Mouse (Mus musculus) c-Kit-positive CD71-positive TER-119-positive erythroid progenitor cells, embryonic 14.5 days (primary cell): ENCODE measurements around the gene Spsb1.
A peak's percentile ranks its signal among the peaks of the same experiment; 100 is the strongest.

Experiments used
- DNase-seq: peaks from one replicate; pipeline ENCODE4 v3.0.0-alpha.2; 2013; ENCODE audit warnings: low spot score

The Spsb1 gene

DNA sequence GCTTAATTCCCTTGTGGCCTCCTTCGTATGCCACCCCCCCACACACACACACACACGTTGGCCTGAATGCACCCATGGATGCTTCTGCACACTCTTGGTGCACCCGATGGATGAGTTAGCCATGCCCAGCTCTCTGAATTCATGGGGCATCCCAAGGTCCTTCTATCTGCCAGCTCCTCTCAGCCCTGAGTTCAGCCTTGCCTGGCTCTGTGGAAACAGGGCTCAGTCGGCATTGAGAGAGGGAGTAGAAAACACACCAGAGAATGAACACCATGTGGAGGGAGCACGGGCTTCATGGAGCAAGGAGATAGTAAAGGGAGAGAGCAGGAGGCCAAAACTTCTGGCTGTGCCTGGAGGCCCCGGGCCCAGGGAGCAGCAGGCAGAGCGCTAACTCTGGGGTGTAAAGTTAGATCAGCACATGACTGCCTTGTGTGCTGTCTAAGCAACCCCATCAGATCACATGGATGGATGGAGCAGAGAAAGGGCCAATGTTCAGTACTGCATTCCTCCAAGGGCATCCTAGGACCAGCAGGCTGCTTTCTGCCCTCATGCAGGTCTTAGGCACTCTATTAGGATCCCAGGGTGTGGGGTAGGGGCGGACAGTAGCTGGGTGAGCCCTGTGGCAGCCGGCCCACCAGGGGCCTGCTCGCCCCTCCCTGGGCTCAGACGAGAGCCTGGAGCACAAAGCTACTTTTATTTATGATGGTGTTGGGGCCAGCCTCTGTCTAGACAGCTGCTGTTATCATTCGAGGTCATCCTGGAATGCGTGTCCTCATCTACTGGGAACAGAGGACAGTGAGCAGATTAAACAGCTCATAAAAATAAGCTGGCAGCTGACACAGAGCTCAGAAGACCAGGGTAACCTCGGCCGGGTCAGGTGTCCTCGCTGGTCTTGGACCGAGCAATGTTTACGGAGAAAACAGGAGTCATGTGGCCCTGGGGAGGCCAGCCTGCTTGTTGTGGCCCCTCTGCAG lies 68.3 kb downstream of the Spsb1 start:
- no peak for DNase-seq

GRCm38 (mm10) chr4:149883990-149884389 lies 70.9 kb downstream of the Spsb1 start:
- DNase-seq, result no peak

GRCm38 (mm10) chr4:149882139-149882916 lies 72.5 kb downstream of the Spsb1 start:
- DNase-seq, result no peak

- DNase-seq, result no peak
Measured at GRCm38 (mm10) chr4:149880908-149881307, 73.9 kb downstream of the Spsb1 start.

GRCm38 (mm10) chr4:149879980-149880379 lies 74.9 kb downstream of the Spsb1 start:
- DNase-seq, result no peak

GRCm38 (mm10) chr4:149878021-149878449 lies 76.8 kb downstream of the Spsb1 start:
- no peak for DNase-seq

GRCm38 (mm10) chr4:149877202-149877601 lies 77.6 kb downstream of the Spsb1 start:
- no peak for DNase-seq

DNA sequence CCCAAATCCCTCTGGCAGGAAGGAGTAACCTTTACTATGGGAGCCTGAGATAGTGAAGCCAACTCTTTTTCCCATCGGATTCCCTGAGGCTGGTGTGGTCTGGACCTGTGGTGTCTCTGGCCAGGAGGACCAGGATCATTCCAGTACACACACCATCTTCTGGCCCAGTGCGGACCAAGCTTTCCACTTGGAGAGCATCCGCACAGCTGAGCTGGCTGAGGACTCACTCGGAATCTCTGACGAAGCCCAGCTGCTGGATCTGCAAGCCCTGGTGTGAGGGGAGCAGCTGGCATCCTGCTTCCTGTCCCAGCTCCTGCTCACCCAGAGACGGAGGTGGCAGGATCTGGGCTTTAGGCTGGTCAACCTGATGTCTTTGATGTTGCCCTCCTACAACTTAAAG lies 78.1 kb downstream of the Spsb1 start:
- DNase-seq, result no peak

GRCm38 (mm10) chr4:149875986-149876501 lies 78.8 kb downstream of the Spsb1 start:
- DNase-seq, result no peak

DNA sequence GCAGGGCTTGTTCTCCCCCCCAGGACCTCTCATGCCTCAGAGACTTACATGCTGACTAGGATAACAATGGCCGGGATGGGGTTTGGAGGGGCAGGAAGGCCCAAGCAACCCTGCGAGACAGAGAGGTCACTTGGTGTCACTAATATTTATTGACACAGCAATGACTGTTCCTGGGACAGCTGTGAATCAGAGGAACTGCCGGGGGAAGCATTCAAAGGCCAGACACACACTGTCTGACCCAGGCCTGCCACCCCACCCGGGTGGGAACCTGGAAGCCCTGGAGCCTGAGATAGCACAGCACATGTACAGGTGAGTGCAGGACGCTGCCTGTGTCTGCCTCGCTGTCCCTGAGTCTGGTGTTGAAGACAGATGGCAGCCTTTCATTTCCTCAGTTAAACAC lies 79.5 kb downstream of the Spsb1 start:
- DNase-seq, result no peak

- no peak for DNase-seq
Measured at GRCm38 (mm10) chr4:149872236-149872635, 82.6 kb downstream of the Spsb1 start.

DNA sequence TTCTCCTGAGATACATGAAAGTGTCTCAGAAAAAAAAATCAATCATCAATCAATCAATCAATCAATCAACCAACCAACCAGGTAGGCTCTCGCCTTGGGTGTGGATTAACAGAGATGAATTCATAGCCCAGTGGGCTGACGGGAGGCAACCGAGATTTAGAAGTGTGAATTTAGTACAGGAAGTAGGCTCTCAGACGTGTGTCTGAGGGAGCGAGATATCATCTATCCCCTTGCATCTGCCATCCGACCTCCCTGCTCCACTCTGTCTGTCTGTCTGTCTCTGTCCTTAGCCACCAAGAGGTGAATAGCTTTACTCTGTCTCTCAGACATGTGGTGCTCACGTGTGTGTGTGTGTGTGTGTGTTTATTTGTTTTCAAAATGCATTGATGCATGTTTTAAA lies 83.3 kb downstream of the Spsb1 start:
- DNase-seq, result no peak

DNA sequence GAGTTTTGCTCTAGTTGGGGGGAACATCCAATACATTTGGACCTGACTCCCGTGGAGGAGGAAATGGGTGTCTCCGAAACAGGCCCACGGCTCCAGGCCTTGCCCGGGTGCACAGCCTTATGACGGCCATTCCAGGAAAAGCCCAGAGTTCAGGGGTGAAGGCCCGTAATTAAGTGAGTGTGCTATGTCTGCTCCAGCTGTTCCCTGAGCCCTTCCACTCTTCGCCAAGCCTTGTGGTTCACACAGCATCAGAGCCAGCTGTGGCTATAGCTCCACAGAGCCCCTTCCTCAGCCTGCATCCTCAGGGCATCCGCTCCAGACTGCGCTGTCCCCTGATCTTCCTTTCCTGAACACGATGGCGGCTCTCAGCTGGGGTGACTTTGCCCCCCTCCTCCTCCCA lies 83.8 kb downstream of the Spsb1 start:
- no peak for DNase-seq

DNA sequence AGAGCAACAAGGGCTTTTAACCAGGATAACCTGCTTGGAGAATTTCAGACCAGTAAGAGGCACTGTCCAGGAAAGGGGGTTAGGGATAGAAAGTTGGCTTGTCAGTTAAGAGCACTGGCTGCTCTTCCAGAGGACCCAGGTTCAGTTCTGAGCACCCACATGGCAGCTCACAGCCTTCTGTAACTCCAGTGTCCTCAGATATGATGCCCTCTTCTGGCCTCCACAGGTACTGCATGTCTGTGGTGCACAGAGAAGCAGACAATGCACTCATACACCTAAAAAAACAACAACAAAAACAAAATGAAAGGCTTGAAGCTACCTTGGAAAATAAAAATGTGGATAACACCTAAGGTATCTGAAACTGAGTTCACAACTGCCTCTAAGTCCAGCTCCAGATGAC lies 84.4 kb downstream of the Spsb1 start:
- DNase-seq, result no peak

DNA sequence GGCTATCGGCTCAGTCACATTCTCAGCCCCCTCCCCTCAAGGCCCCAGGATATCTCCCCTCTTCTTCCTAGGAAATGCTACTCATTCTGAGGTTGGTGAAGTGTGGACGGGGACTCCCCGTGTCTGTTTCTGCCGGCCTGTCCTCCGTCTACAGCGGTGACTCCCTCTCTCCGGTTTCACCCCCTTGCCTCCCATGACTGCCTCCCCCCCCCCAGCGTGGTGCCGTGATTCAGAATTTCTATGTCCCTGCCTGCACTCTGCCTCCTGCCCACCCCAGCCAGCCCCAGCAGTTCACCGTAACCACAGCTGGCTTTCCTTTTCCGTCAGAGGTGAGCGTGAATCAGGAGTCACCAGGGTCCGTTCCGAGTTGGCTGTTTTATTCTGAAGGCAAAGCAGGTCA lies 86.1 kb downstream of the Spsb1 start:
- DNase-seq, result no peak

DNA sequence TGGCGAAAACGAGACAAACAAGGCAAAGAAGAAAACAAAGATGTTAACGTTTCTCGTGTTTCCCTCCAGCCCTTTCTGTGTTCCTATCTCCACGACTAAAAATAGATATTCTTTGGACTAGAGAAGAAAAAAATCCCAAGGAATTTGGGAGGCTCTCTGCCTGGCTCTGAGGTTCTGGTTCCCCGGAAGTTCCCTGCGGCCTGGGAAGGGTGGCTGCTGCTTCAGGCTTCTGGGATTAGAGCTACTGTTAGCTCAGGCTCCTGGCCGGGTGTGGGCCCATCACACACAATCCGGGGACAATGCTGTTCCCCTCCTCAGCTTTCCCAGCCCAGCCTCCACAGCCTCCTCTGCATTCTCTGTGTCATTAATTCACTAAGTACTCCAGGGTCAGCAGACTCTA lies 86.8 kb downstream of the Spsb1 start:
- no peak for DNase-seq

DNA sequence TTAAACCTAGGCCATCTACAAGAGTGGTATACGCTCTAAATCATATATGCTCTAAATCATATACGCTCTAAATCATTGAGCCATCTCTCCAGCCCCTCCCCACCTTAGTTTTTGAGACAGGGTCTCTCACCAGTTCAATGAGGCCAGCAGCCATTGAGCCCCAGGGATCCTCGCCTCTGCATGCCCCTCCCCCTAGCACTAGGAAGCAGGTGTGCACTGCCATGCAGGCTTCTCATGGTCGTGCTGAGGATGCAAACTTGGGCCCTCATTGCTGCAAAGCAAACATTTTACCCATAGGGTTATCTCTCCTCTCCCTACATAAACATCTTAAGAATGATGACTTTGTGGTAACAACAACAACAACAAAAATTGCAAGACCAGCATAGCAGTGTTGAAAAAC lies 87.5 kb downstream of the Spsb1 start:
- DNase-seq, result no peak

- DNase-seq, result no peak
Measured at GRCm38 (mm10) chr4:149864395-149864794, 90.4 kb downstream of the Spsb1 start.

GRCm38 (mm10) chr4:149863522-149863921 lies 91.3 kb downstream of the Spsb1 start:
- DNase-seq, result peak; percentile 58

GRCm38 (mm10) chr4:149860393-149860792 lies 94.5 kb downstream of the Spsb1 start:
- DNase-seq, result no peak

- DNase-seq, result no peak
Measured at GRCm38 (mm10) chr4:149858584-149858983, 96.3 kb downstream of the Spsb1 start.

DNA sequence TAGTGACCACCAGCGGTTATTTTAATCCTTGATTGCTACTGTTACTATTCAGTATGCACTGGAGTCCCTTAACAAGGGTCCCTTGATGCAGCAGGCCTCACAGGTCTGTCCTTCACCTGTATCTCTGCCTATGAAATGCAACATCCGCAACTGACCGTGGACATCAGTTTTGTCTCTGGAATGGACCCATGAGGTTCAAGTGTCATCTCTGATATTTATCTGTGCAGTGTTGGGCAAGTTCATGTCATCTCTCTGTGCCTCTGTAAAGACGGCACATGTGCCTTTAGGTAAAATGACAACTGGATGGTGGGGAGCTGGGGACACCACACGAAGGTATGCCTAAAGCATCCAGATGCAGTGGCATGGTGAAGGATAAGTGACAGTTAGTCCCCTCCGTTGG lies 96.7 kb downstream of the Spsb1 start:
- DNase-seq, result no peak

DNA sequence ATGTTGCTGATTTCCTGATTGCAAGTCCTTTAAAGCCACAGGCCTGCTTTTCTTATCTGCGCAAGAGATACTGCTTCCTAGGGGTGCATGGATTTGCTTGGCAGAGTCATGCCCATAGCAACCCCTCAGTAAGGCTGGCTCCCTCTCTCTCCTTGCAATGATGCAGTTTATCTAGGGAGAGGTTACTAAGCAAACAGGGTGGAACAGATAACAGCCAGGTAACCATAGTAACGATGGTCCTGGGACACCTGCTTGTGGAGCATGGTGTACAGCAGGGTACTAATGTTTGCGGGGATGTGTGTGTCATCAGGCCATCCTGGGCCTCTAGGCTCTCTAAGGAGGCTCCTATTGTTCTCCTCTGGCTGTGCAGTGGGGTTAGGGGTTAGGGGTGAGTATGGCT lies 97.2 kb downstream of the Spsb1 start:
- DNase-seq, result no peak
